Mouse (Mus musculus) kidney, postnatal 36 days (tissue): ENCODE measurements at regions not wholly inside any gene's neighbourhood (a gene's known extent, or its start where the extent isn't known, plus 50 kb on each side); places are given as distances from the start of the nearest gene placed in this dataset.
"Not testable (repeated sequence)": the region's sequence is repeated elsewhere in the genome, so short reads cannot be mapped to it uniquely, and the experiment has no call there.

ENCODE experiments used
- DNase-seq, 2 experiments: peaks; one replicate each; pipeline ENCODE4 v3.0.0; 2021 to 2022; ENCODE audit warnings: mixed read lengths in 2 of 2

- no peak for DNase-seq
Measured at GRCm38 (mm10) chr3:17452984-17453383, 495.2 kb upstream of the Cypt12 start.

- DNase-seq, result no peak
Measured at GRCm38 (mm10) chr3:17460545-17460944, 487.7 kb upstream of the Cypt12 start.

GRCm38 (mm10) chr3:17461365-17461764 is 486.8 kb upstream of the Cypt12 start:
- no peak for DNase-seq

GRCm38 (mm10) chr3:17473812-17474211 is 474.4 kb upstream of the Cypt12 start:
- DNase-seq, result no peak

GRCm38 (mm10) chr3:17489240-17490142 is 458.7 kb upstream of the Cypt12 start:
- no peak for DNase-seq

- no peak for DNase-seq
Measured at GRCm38 (mm10) chr3:17490632-17491031, 457.6 kb upstream of the Cypt12 start.

- DNase-seq, result no peak
Measured at GRCm38 (mm10) chr3:17498291-17498690, 449.9 kb upstream of the Cypt12 start.

GRCm38 (mm10) chr3:17501556-17501955 is 446.7 kb upstream of the Cypt12 start:
- DNase-seq, result no peak

GRCm38 (mm10) chr3:17541346-17541745 is 406.9 kb upstream of the Cypt12 start:
- no peak for DNase-seq

GRCm38 (mm10) chr3:17547559-17548059 is 400.6 kb upstream of the Cypt12 start:
- DNase-seq, result no peak

- no peak for DNase-seq
Measured at GRCm38 (mm10) chr3:17582487-17582886, 365.7 kb upstream of the Cypt12 start.

GRCm38 (mm10) chr3:17589956-17590546 is 358.2 kb upstream of the Cypt12 start:
- no peak for DNase-seq

- DNase-seq, result no peak
Measured at GRCm38 (mm10) chr3:17592463-17592862, 355.7 kb upstream of the Cypt12 start.

GRCm38 (mm10) chr3:17596365-17596764 is 351.8 kb upstream of the Cypt12 start:
- no peak for DNase-seq

GRCm38 (mm10) chr3:17613486-17613885 is 334.7 kb upstream of the Cypt12 start:
- peak in 1 of 2 experiments; percentile 15 for DNase-seq

- DNase-seq, result peak; percentile 4 to 47
Measured at GRCm38 (mm10) chr3:17616439-17617070, 331.7 kb upstream of the Cypt12 start.

GRCm38 (mm10) chr3:17619489-17619888 is 328.7 kb upstream of the Cypt12 start:
- no peak for DNase-seq

- DNase-seq, result no peak
Measured at GRCm38 (mm10) chr3:17619890-17620289, 328.3 kb upstream of the Cypt12 start.

- DNase-seq, result no peak
Measured at GRCm38 (mm10) chr3:17620398-17620797, 327.8 kb upstream of the Cypt12 start.

GRCm38 (mm10) chr3:17632484-17632883 is 315.7 kb upstream of the Cypt12 start:
- no peak for DNase-seq

GRCm38 (mm10) chr3:17636276-17636675 is 311.9 kb upstream of the Cypt12 start:
- no peak for DNase-seq

GRCm38 (mm10) chr3:17659988-17660387 is 288.2 kb upstream of the Cypt12 start:
- DNase-seq, result not testable (repeated sequence)

GRCm38 (mm10) chr3:17661987-17662386 is 286.2 kb upstream of the Cypt12 start:
- no peak for DNase-seq
